Mouse (Mus musculus) gastrocnemius, postnatal 4 days (tissue): Measurements from ENCODE around the gene Atf7ip2. TPM values are rescaled to one million over a fixed set of nuclear protein-coding genes. Genes with fewer than 3 reads are reported as not detected.

ENCODE experiments used
- DNase-seq, 2 experiments: peaks; one replicate each; pipeline ENCODE4 v3.0.0; 2021 to 2022; ENCODE audit warnings: low spot score in 2 of 2, mixed read lengths in 2 of 2
- microRNA-seq: library from miRNA; unstranded; fragments of <30 nt; microRNA quantifications from one replicate; pipeline ENCODE4 v1.2.0, GENCODE M21; 2021
- total RNA-seq, 2 experiments: library from RNA; stranded (reverse); gene quantifications; 2 replicates each; pipeline ENCODE4 v1.2.3; 2021

Gene Atf7ip2
- total RNA-seq, 2 experiments from 2014 or later, result 0.23 TPM; not detected in 1

GRCm38 (mm10) chr16:10288115-10288514 lies 95.6 kb downstream of the Atf7ip2 start:
- no peak for DNase-seq

GRCm38 (mm10) chr16:10297696-10298644 lies 105.5 kb downstream of the Atf7ip2 start:
- DNase-seq, result peak in 1 of 2 experiments; percentile 30

GRCm38 (mm10) chr16:10299637-10300036 lies 107.1 kb downstream of the Atf7ip2 start:
- DNase-seq, result no peak

GRCm38 (mm10) chr16:10300231-10301186 lies 108.0 kb downstream of the Atf7ip2 start:
- no peak for DNase-seq

Small RNAs within 50 kb of the gene (microRNA-seq; reads per million reads assigned to microRNA genes)
- not detected for gene Gm22932

Other genes starting within 250 kb of the Atf7ip2 start
- under 1 TPM; 0.37 to 0.54 TPM for gene Grin2a, start 197.2 kb upstream of the Atf7ip2 start, total RNA-seq
- gene Rpl39l, start 22.5 kb upstream of the Atf7ip2 start, total RNA-seq, result under 1 TPM in 1 of 2 experiments, not detected in 1; 0.57 TPM
- 10 to 100 TPM; 23.4 to 29.0 TPM for gene Emp2, start 121.3 kb downstream of the Atf7ip2 start, total RNA-seq
- 1 to 10 TPM; 2.0 to 3.3 TPM for gene Tekt5, start 202.8 kb downstream of the Atf7ip2 start, total RNA-seq
- gene Nubp1, start 219.2 kb downstream of the Atf7ip2 start, total RNA-seq, result 10 to 100 TPM; 13.0 to 13.7 TPM